Mouse (Mus musculus): ENCODE measurements around the gene Prss33.

GRCm38 (mm10) chr17:23876741-23877140 lies 40.9 kb upstream of the Prss33 start:
- TF ChIP-seq POLR2A (IDR thresholded peaks at IDR 0.05; ENCODE audit: insufficient read length, low read depth) (no peak), TCF12 (IDR thresholded peaks at IDR 0.05; ENCODE audit: insufficient read depth, poor library complexity, severe bottlenecking) (no peak), MAX (IDR thresholded peaks at IDR 0.05; ENCODE audit: low read depth) (no peak), USF1 (IDR thresholded peaks at IDR 0.05; ENCODE audit: low read depth) (no peak), MYOG (IDR thresholded peaks at IDR 0.05; ENCODE audit: control insufficient read depth in 1 of 3, insufficient read depth in 1 of 3, insufficient read length in 2 of 3, low read depth in 2 of 3) (no peak), POLR2AphosphoS2 (IDR thresholded peaks at IDR 0.05; ENCODE audit: insufficient read length, low read depth) (no peak), CEBPB (IDR thresholded peaks at IDR 0.05; ENCODE audit: insufficient read depth, poor library complexity, severe bottlenecking) (no peak), TCF3 (IDR thresholded peaks at IDR 0.05; ENCODE audit: insufficient read length, low read depth) (no peak), E2F4 (IDR thresholded peaks at IDR 0.05; ENCODE audit: insufficient read depth) (no peak), SRF (IDR thresholded peaks at IDR 0.05; ENCODE audit: control insufficient read depth, insufficient read length, low read depth) (no peak), REST (IDR thresholded peaks at IDR 0.05; ENCODE audit: insufficient read depth, insufficient read length) (no peak), MYOD1 (IDR thresholded peaks at IDR 0.05; ENCODE audit: control insufficient read depth in 1 of 3, insufficient read length in 2 of 3, low read depth in 2 of 3) (no peak)

Measured in myocyte (in vitro differentiated cells).